Mouse (Mus musculus) E14TG2a.4 (cell line): ENCODE measurements around the gene Eps8.

ENCODE experiments used
- CTCF ChIP-seq: conservative IDR thresholded peaks from 2 replicates; pipeline ENCODE4 v1.5.1; 2014; ENCODE audit warnings: low read length
- POU5F1 ChIP-seq: IDR thresholded peaks from 2 replicates; pipeline ENCODE4 v1.6.1; 2014; ENCODE audit warnings: low read length, borderline replicate concordance

- TF ChIP-seq CTCF, result no peak
- no peak for TF ChIP-seq POU5F1
Measured at GRCm38 (mm10) chr6:137597442-137598058, 57.1 kb downstream of the Eps8 start.
